Mouse (Mus musculus): ENCODE measurements at regions not wholly inside any gene's neighbourhood (a gene's known extent, or its start where the extent isn't known, plus 50 kb on each side); places are given as distances from the start of the nearest gene placed in this dataset.

DNA sequence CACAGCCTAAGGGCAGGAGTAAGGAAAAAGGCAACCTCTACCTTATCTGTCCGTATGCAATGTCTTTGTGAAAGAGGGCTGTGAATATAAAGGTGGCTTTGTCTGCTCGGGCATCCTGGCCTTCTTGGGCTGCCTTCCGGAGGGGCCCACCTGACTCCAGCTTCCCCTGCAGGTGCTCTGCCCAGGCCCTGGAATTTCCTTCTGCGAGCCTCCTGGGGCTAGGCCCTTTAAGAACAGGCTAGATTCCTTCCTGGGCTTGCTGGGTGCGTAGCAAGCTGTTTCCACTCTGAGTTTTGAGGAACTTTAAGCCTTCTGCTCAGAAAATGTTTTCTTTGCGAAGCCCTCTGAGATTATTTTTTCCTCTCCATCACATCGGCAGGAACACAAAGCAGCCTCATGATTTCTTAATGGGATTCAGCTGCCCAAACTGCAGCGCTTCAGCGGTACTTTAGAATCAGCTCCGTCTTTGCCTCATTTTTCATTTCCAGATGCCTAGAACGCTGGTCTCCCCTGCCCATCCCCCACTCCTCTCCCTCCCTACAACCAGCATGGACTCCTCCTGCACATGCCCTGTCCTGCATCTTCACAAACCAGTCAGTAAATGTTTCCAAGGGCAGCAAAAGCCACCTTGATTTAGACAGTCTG is 72.9 kb upstream of the Frmd6 start:
- peak; percentile 64 for DNase-seq (ENCODE audit: extremely low spot score, low spot score)

DNA sequence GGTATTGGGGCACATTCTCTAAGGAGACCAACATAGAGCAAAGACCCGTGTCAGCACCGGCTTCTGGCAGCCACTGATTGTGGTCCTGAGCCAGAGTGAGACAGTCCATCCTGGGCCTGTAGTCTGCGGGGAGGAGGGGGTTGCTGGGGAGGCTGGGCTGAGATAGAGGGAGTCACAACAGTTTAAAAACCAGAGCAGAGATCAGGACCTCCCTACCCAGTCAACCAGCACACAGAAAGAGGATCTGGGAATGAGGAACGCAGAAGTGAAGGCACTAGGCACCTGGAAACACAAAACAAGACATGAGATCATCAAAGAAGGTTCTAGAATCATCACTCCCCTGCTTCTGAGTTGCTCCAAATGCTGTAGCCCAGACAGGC is 72.4 kb upstream of the Frmd6 start:
- DNase-seq (ENCODE audit: extremely low spot score, low spot score), result no peak

DNA sequence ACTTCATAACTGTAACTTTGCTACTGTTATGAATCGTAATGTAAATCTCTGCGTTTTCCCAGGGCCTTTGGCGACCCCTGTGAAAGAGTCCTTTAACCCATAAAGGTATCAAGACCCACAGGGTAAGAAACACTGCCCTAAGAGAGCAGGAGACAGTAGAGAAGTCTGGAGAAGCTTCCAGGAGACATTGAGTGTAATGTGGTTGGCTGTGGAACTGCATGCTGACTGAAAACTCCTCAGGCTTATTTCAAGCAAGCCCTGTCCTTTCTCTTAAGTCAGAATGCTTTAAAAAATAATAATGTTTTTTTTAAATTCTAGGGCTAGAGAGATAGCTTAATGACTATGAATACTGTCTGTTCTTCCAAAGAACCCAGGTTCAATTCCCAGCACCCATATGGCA is 71.9 kb upstream of the Frmd6 start:
- DNase-seq (ENCODE audit: extremely low spot score, low spot score), result no peak

DNA sequence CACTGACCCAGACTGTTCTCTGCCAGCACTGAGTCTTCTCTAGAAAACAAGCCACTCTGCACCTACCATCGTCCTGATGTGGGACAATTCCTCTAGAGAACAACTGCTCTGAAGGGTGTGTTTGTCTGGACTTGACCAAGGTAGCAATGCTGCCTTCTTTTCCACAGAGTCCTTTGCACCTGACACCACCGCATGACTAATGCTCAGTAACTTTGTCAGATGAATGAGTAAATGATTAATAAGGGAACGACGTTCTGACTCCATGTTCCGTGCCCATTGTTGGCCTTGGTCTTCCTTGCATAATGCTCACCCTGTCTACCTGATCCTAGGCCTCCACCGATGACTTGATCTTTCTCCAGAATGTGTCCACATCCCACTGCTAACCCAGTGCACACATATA is 67.2 kb upstream of the Frmd6 start:
- no peak for DNase-seq (ENCODE audit: extremely low spot score, low spot score)

DNA sequence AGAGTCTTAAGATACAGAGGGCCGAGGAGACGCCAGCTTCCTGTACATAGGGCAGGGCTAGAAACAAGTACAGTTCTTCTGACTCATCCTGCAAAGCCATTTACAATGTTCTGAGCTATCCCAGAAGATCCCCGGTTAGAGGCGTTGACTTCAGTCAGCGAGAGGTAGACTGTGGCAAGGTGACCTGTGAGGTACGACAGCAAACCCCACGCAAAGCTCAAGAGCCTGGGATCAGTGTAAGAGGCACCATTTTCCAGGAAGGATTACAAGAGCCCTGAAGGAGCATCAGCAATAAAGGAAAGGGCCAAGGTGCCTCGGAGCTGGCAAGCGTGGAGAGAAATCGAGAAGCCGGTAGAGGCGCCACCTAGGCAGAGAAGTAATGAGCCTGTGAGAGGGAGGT is 61.8 kb upstream of the Frmd6 start:
- no peak for DNase-seq (ENCODE audit: extremely low spot score, low spot score)

DNA sequence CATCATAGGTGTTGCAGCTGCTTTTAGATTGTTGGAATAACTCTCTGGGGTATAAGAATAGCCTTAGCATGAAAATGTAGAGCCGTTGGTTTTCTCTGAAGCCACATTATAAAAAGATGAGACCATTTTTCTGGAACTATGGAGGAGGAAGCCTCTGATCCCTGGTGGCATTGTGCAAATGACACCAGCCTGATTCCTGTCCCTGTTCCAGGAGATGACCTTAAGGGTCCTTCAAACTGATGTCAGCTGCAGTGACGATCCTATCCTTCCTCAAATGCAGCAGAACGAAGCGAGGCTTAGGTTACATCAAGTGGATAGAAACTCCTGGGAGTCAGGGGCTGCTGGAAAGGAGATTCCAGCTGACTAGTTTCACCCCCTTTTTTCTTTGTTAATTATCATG is 59.0 kb upstream of the Frmd6 start:
- DNase-seq (ENCODE audit: extremely low spot score, low spot score), result no peak

DNA sequence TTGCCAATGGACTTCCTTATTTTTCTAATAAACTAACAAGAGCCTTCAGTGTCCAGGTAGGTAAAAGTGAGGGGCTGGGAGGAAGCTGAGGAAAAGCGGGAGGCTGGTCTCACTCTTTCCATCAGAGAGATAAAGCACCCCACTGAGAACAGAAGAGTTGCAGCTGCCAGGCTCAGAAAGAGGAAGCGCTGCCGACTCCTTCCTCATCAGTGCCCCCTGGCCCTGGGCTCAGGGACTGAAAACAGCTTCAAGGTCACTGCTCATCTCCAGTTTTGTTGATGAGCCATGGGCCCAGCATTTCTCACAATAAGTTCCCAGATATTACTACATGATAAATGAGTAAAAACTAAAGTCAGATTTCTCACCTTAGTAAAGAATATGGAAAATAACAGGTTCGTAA is 57.4 kb upstream of the Frmd6 start:
- DNase-seq (ENCODE audit: extremely low spot score, low spot score), result no peak

DNA sequence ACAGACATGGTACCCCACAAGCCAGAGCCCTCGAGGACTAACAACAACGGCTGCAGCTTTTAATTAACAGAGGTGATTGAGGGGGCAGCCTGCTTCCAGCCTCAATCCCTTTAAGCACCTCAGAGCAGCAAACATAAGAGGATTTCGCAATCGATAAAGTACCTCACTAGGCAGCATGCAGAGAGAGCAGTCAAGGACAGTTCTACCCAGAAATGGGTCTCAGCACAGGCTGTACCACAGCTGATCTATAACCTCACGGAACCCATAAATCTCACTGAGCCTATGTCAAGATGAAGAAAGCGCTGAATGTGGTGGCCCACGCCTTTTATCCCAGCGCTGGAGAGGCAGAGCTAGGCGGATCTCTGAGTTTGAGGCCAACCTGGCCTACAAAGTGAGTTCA is 56.6 kb upstream of the Frmd6 start:
- DNase-seq (ENCODE audit: extremely low spot score, low spot score), result no peak

DNA sequence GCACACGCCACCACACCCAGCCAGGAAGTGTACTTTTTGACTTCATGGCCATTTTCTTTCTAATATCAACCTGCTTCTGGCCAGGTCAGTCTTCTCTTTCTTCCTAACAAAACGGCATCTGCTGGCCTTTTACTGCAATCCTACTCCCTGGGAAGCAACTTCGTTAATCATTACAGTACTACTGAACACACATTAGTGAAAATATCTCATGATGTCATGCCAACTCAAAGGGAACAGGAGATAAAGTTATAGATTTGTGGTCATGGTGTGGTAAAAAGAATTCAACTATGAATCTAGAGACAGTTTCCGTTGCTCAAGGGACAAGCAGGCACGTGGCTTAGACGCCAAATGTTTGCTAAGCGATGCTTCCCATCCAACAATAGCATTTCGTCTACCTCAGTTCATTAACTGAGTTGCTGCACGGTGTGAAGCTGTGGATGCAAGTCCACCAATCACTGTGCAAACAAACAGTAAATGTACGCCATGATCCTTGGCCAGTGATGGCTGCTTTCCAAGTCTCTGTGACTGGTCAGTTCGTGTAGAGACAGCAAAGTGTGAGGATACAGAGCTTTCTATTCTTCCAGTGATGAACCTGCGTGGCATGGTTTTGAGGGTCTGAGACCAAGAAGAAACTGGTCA is 55.7 kb upstream of the Frmd6 start:
- DNase-seq (ENCODE audit: extremely low spot score, low spot score), result no peak

DNA sequence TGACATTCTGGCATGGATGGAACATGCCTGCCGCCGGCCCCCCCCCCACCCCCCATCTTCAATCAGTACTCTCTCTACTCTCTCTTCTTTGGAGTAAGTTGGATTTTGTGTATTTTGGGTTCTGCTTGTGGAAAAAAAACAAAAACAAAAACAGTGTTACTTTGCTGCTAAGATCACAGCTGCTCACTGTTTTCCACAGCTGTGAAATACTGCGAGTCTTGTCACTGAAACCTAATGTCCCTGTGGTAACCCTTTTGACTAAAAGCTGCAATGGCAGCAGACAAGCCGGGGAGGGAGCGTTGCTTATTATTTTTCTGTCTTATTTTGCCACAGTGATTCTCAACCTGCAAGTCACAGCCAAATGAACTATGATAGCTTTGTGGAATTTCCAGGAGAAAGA is 51.3 kb upstream of the Frmd6 start:
- DNase-seq (ENCODE audit: extremely low spot score, low spot score), result no peak

DNA sequence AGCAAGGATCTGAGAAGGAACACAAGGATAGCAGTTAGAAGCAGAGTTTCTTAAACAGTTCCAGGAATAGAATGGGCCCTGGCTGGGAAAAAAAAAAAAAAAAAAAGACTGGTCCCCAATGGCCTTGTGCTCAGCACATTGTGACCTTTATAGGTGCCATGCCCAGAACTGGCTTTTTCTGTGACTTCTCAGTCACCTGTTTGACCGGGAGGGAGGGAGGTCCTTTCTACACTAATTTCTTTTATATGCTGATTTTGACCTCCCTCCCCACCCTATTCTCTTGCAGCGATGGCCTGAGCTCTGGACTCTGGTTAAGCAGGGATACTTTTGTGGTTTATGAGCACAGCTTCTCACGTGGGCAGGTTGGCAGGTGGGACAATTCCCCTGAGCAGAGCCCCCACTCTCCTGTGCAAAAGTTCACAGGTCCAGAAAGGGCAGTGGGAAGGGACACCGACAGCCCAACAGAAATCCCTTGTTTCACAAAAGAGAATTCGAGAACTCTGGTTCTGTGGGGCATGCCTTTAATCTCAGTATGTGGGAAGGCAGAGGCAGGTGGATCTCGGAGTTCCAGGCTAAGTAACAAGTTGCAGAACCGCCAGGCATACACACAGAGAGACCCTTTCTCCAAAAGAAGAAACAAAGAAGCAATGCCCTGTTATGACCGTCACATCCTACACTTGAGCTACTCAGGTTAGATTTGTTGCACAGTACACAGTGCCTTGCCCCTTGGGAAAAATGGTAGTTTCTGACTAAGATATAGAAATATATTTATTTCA is 50.3 kb upstream of the Frmd6 start:
- DNase-seq (ENCODE audit: extremely low spot score, low spot score), result no peak

Measured in neural tube, embryonic 10.5 days (tissue).